Mouse (Mus musculus) megakaryocyte progenitor cell, adult 5-6 weeks (primary cell): ENCODE data around the gene Cib2. TPM values are rescaled to one million over a fixed set of nuclear protein-coding genes. Genes with fewer than 3 reads are reported as not detected.

Source experiments
- ATAC-seq: replicated peaks from 2 replicates; pipeline ENCODE4 v1.8.0; 2016; ENCODE audit warnings: mild to moderate bottlenecking, moderate TSS enrichment, inconsistent platforms; ENCODE audit not compliant: poor library complexity
- total RNA-seq, 2 experiments: library from RNA; stranded (forward) in 1 of 2; stranded (reverse) in 1 of 2; fragments of 157-497, 149-512 nt in 1 of 2; fragments of 200-1000 nt in 1 of 2; gene quantifications; 2 replicates each; pipeline versions ENCODE4 v1.2.3 to v1.2.4; 2015 to 2017

The Cib2 gene
- total RNA-seq, 2 experiments from 2014 or later, result 1.3 to 2.4 TPM

- ATAC-seq, result peak; percentile 80
Observed at GRCm38 (mm10) chr9:54547536-54547935, 12.5 kb downstream of the Cib2 start.

GRCm38 (mm10) chr9:54544954-54545315 is 15.1 kb downstream of the Cib2 start:
- no peak for ATAC-seq

- no peak for ATAC-seq
Observed at GRCm38 (mm10) chr9:54544212-54544953, 15.6 kb downstream of the Cib2 start.

- no peak for ATAC-seq
Observed at GRCm38 (mm10) chr9:54540801-54541200, 19.2 kb downstream of the Cib2 start.

- no peak for ATAC-seq
Observed at GRCm38 (mm10) chr9:54538684-54539083, 21.3 kb downstream of the Cib2 start, which contains the start of gene Sh2d7. Sh2d7 (plus strand) TSS chr9:54538984.

- no peak for ATAC-seq
Observed at GRCm38 (mm10) chr9:54538244-54538643, 21.8 kb downstream of the Cib2 start.

- no peak for ATAC-seq
Observed at GRCm38 (mm10) chr9:54537480-54537879, 22.5 kb downstream of the Cib2 start.

GRCm38 (mm10) chr9:54537030-54537429 is 23.0 kb downstream of the Cib2 start:
- no peak for ATAC-seq

- ATAC-seq, result no peak
Observed at GRCm38 (mm10) chr9:54536236-54536635, 23.8 kb downstream of the Cib2 start.

- no peak for ATAC-seq
Observed at GRCm38 (mm10) chr9:54533975-54534374, 26.0 kb downstream of the Cib2 start.

GRCm38 (mm10) chr9:54532926-54533325 is 27.1 kb downstream of the Cib2 start:
- ATAC-seq, result no peak

- ATAC-seq, result no peak
Observed at GRCm38 (mm10) chr9:54531421-54531820, 28.6 kb downstream of the Cib2 start.

GRCm38 (mm10) chr9:54530836-54531235 is 29.2 kb downstream of the Cib2 start:
- no peak for ATAC-seq

GRCm38 (mm10) chr9:54529950-54530349 is 30.1 kb downstream of the Cib2 start:
- no peak for ATAC-seq

GRCm38 (mm10) chr9:54527694-54528093 is 32.3 kb downstream of the Cib2 start:
- ATAC-seq, result no peak

GRCm38 (mm10) chr9:54520286-54520685 is 39.7 kb downstream of the Cib2 start:
- no peak for ATAC-seq

GRCm38 (mm10) chr9:54518921-54519320 is 41.1 kb downstream of the Cib2 start:
- no peak for ATAC-seq

- no peak for ATAC-seq
Observed at GRCm38 (mm10) chr9:54515991-54516390, 44.0 kb downstream of the Cib2 start.

- no peak for ATAC-seq
Observed at GRCm38 (mm10) chr9:54502873-54503272, 57.1 kb downstream of the Cib2 start.

- peak; percentile 21; the same call in 1 of the 2 replicates for ATAC-seq
Observed at GRCm38 (mm10) chr9:54502111-54502495, 57.9 kb downstream of the Cib2 start.

GRCm38 (mm10) chr9:54501453-54502110 is 58.4 kb downstream of the Cib2 start, which contains the start of gene Dmxl2:
Dmxl2 (minus strand) TSS chr9:54501626.
- ATAC-seq, result peak; percentile 76

GRCm38 (mm10) chr9:54500832-54501452 is 59.1 kb downstream of the Cib2 start:
- peak; percentile 20; the same call in 1 of the 2 replicates for ATAC-seq
